In the genomic region with DNA sequence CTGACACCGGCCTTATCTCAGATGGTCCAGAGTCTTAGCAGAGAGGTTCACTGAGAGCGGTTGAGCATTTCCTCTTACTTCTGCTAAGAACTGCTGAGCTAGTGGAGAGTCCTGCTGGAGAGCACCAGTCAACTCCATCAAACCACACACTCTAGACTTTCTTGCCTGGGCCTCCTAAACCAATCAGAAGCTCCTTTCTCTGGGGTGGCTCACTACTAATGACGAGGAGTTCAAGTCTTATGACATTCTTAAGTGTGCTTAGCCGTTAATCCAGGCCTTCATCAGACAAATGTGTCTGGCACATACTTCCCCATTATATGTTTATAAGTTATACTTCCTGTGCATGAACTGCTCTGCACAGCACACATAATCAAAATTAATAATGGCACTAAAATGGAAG, we compare ENCODE assay signal across 23 mouse cellular contexts.
A peak's percentile ranks its signal among the peaks of the same experiment; 100 is the strongest.
DNase-seq lines count a peak whose midpoint lies in the region; ATAC-seq and TF ChIP-seq lines count a peak whose summit lies in the region.
"Had no signal": no experiment of that assay in that cellular context is flagged by ENCODE, and none has a peak within 500 bp of the region (broad histone marks: within the 10 kb centered on the region; RNA-seq: fewer than 3 reads in every experiment).

No protein-coding gene starts in this region.

- peak; percentile 88 for DNase-seq in heart, adult 11 months
- no peak for DNase-seq in heart, postnatal 10 days
- DNase-seq in liver, adult 2 months (ENCODE audit: extremely low read depth, low read depth, low spot score) = peak; percentile 7
- DNase-seq in liver = no peak
- DNase-seq in kidney, adult 8-10 months = no peak
- DNase-seq: adrenal gland, postnatal 14 days; B cell, adult 2 months; cerebellum, adult 18-20 months; cerebellum, adult 9-11 months; cerebellum, postnatal 36 days; forebrain, postnatal 0 days; gastrocnemius, postnatal 14 days had no signal

- no peaks in the 10 kb centered on the region for H3K36me3 ChIP-seq in liver, adult 2 months (ENCODE audit: control insufficient read depth, insufficient read depth, low read length)
- H3K36me3 ChIP-seq in macrophage (ENCODE audit: inconsistent target) = no peaks in the 10 kb centered on the region
- peaks cover 26% of the 10 kb centered on the region for H3K36me3 ChIP-seq in kidney, embryonic 15.5 days
- H3K36me3 ChIP-seq: G1E had no signal

- H3K79me2 ChIP-seq in liver, adult 2 months (ENCODE audit: control insufficient read depth, insufficient read depth, low read length) = no peaks in the 10 kb centered on the region
- H3K79me2 ChIP-seq in macrophage (ENCODE audit: inconsistent target) = no peaks in the 10 kb centered on the region

- H3K27ac ChIP-seq in liver, adult 2 months (replicated peaks; ENCODE audit: insufficient read depth, low read depth, low read length) = no peak overlapping the region
- peak overlapping the region; percentile 80 for H3K27ac ChIP-seq in macrophage
- no peak overlapping the region for H3K27ac ChIP-seq in kidney, embryonic 15.5 days
- H3K27ac ChIP-seq: embryonic facial prominence, embryonic 10.5 days; forebrain, embryonic 13.5 days; heart, embryonic 15.5 days; hindbrain, embryonic 12.5 days had no signal

- no peak overlapping the region for H3K9ac ChIP-seq in liver, adult 2 months (ENCODE audit: low read depth, low read length)
- H3K9ac ChIP-seq in kidney, embryonic 15.5 days = no peak overlapping the region
- H3K9ac ChIP-seq: forebrain, embryonic 13.5 days; forebrain, postnatal 0 days; heart, embryonic 15.5 days; hindbrain, embryonic 12.5 days had no signal

- intact Hi-C loops in heart, postnatal 10 days (cut with DNase I) = no loop called here

- no peaks in the 10 kb centered on the region for H3K27me3 ChIP-seq in liver, adult 2 months (ENCODE audit: control insufficient read depth, insufficient read depth, low read length)
- H3K27me3 ChIP-seq in kidney, embryonic 15.5 days = no peaks in the 10 kb centered on the region
- H3K27me3 ChIP-seq: forebrain, embryonic 13.5 days; heart, embryonic 15.5 days; hindbrain, embryonic 12.5 days had no signal

- no peaks in the 10 kb centered on the region for H3K9me3 ChIP-seq in kidney, embryonic 15.5 days (replicated peaks)
- H3K9me3 ChIP-seq: embryonic facial prominence, embryonic 10.5 days; forebrain, embryonic 13.5 days; heart, embryonic 15.5 days; hindbrain, embryonic 12.5 days had no signal

- ATAC-seq in common myeloid progenitor, adult 5-6 weeks (replicated peaks; ENCODE audit: low read depth, poor library complexity, severe bottlenecking) = peak; percentile 93
- no peak for ATAC-seq in kidney, embryonic 15.5 days (replicated peaks; ENCODE audit: low FRiP score)
- ATAC-seq: CD4-positive, CD25-positive, alpha-beta regulatory T cell, adult 4 months; forebrain, embryonic 13.5 days; forebrain, postnatal 0 days; hindbrain, embryonic 16.5 days had no signal

- no peak for TF ChIP-seq POLR2A in liver, adult 2 months (IDR thresholded peaks at IDR 0.05; ENCODE audit: extremely low read depth, insufficient read depth, low read length)

- no peaks in the 10 kb centered on the region for H3K4me1 ChIP-seq in liver, adult 2 months (ENCODE audit: control insufficient read depth, insufficient read depth, low read length)
- peaks cover 4% of the 10 kb centered on the region; the same call in 1 of the 2 replicates for H3K4me1 ChIP-seq in kidney, embryonic 15.5 days
- H3K4me1 ChIP-seq: forebrain, embryonic 13.5 days; heart, embryonic 15.5 days; hindbrain, embryonic 12.5 days had no signal

- 81% methylated on average over 4 of the region's 4 CpGs for WGBS in liver, adult 2 months
- WGBS in macrophage (ENCODE audit: missing documents) = 4% methylated on average over 4 of the region's 4 CpGs
- WGBS in kidney, embryonic 15.5 days = 83% methylated on average over 4 of the region's 4 CpGs

- H3K4me3 ChIP-seq in liver, adult 2 months (ENCODE audit: insufficient read depth, low read depth, low read length) = no peak overlapping the region
- H3K4me3 ChIP-seq in macrophage (ENCODE audit: inconsistent target) = no peak overlapping the region
- no peak overlapping the region for H3K4me3 ChIP-seq in kidney, embryonic 15.5 days (replicated peaks)
- H3K4me3 ChIP-seq: embryonic facial prominence, embryonic 10.5 days; forebrain, embryonic 13.5 days; heart, embryonic 15.5 days; hindbrain, embryonic 12.5 days had no signal

- no peak for TF ChIP-seq CTCF in liver, adult 2 months (IDR thresholded peaks at IDR 0.05; ENCODE audit: low read depth, low read length)

- no peak overlapping the region for H3K4me2 ChIP-seq in kidney, embryonic 15.5 days
- H3K4me2 ChIP-seq: forebrain, embryonic 13.5 days; heart, embryonic 11.5 days; heart, embryonic 15.5 days; hindbrain, embryonic 12.5 days had no signal

Comparison
In these comparisons a context has a peak if more than half of its experiments do, and no peak if none do; other contexts are left out.
1. DNase-seq: peak in heart, adult 11 months (single experiment) and liver, adult 2 months (single experiment); none in heart, postnatal 10 days (0 of 2), liver (single experiment) and kidney, adult 8-10 months (0 of 2).